ENCODE assay signal across 15 mouse cellular contexts in genomic region chr1:45090841-45091535, GRCm38 (mm10).
DNase-seq lines count a peak whose midpoint lies in the region; ATAC-seq lines count a peak whose summit lies in the region.
"Had no signal": no experiment of that assay in that cellular context is flagged by ENCODE, and none has a peak within 500 bp of the region (broad histone marks: within the 10 kb centered on the region; RNA-seq: fewer than 3 reads in every experiment).

No protein-coding gene starts in this region.

- no peak overlapping the region for H3K27ac ChIP-seq in kidney, embryonic 14.5 days (ENCODE audit: low read depth, low read length)
- H3K27ac ChIP-seq in lung, embryonic 16.5 days (ENCODE audit: low read length), result no peak overlapping the region
- H3K27ac ChIP-seq in neural tube, embryonic 14.5 days (ENCODE audit: low read depth, low read length), result no peak overlapping the region
- H3K27ac ChIP-seq: stomach, embryonic 15.5 days had no signal

- WGBS in kidney, embryonic 14.5 days, result 76% methylated on average over 10 of the region's 10 CpGs
- 55% methylated on average over 10 of the region's 10 CpGs for WGBS in lung, embryonic 16.5 days
- 78% methylated on average over 10 of the region's 10 CpGs for WGBS in neural tube, embryonic 14.5 days

- no peak overlapping the region for H3K9ac ChIP-seq in kidney, embryonic 14.5 days (ENCODE audit: low read depth, low read length)
- no peak overlapping the region for H3K9ac ChIP-seq in lung, embryonic 16.5 days (ENCODE audit: low read length)
- H3K9ac ChIP-seq in neural tube, embryonic 14.5 days (replicated peaks; ENCODE audit: low read depth, low read length), result no peak overlapping the region
- H3K9ac ChIP-seq: stomach, embryonic 15.5 days had no signal

- no peaks in the 10 kb centered on the region for H3K9me3 ChIP-seq in kidney, embryonic 14.5 days (ENCODE audit: control insufficient read depth, low read length)
- H3K9me3 ChIP-seq in lung, embryonic 16.5 days (ENCODE audit: control insufficient read depth, low read length), result no peaks in the 10 kb centered on the region
- H3K9me3 ChIP-seq in neural tube, embryonic 14.5 days (ENCODE audit: control insufficient read depth, low read length), result no peaks in the 10 kb centered on the region
- H3K9me3 ChIP-seq: stomach, embryonic 15.5 days had no signal

- ATAC-seq in kidney, embryonic 14.5 days (ENCODE audit: low FRiP score, low TSS enrichment), result peak; percentile 91
- ATAC-seq in lung, embryonic 16.5 days (ENCODE audit: low read depth), result peak; percentile 81
- peak; percentile 66; the same call in 1 of the 2 replicates for ATAC-seq in neural tube, embryonic 14.5 days (ENCODE audit: low read depth)

- H3K4me1 ChIP-seq in kidney, embryonic 14.5 days (ENCODE audit: control insufficient read depth, insufficient read depth, low read length), result no peaks in the 10 kb centered on the region
- no peaks in the 10 kb centered on the region for H3K4me1 ChIP-seq in lung, embryonic 16.5 days (replicated peaks; ENCODE audit: control insufficient read depth, insufficient read depth, low read length)
- no peaks in the 10 kb centered on the region for H3K4me1 ChIP-seq in neural tube, embryonic 14.5 days (ENCODE audit: control insufficient read depth, insufficient read depth, low read length)
- H3K4me1 ChIP-seq: megakaryocyte, embryonic 14.5 days; stomach, embryonic 15.5 days had no signal

- DNase-seq in adrenal gland, postnatal 10 days, result peak; percentile 15
- no peak for DNase-seq in adrenal gland, adult 8-10 months
- no peak for DNase-seq in kidney, adult 9 months
- DNase-seq in lung, adult 18-20 months, result no peak
- no peak for DNase-seq in embryo, embryonic 10.5 days (ENCODE audit: low spot score)
- DNase-seq: cerebellum, adult 11-12 months; heart, postnatal 36 days had no signal

- H3K4me2 ChIP-seq in kidney, embryonic 14.5 days (replicated peaks; ENCODE audit: low read depth, low read length), result no peak overlapping the region
- H3K4me2 ChIP-seq in lung, embryonic 16.5 days (ENCODE audit: low read depth, low read length), result no peak overlapping the region
- H3K4me2 ChIP-seq in neural tube, embryonic 14.5 days (ENCODE audit: low read depth, low read length), result no peak overlapping the region
- H3K4me2 ChIP-seq: liver, embryonic 11.5 days; stomach, embryonic 15.5 days had no signal

- H3K27me3 ChIP-seq in kidney, embryonic 14.5 days (ENCODE audit: control insufficient read depth, insufficient read depth, low read length), result no peaks in the 10 kb centered on the region
- H3K27me3 ChIP-seq in lung, embryonic 16.5 days (ENCODE audit: control insufficient read depth, insufficient read depth, low read depth, low read length), result no peaks in the 10 kb centered on the region
- no peaks in the 10 kb centered on the region for H3K27me3 ChIP-seq in neural tube, embryonic 14.5 days (ENCODE audit: control insufficient read depth, insufficient read depth, low read length)
- H3K27me3 ChIP-seq: megakaryocyte, embryonic 14.5 days; stomach, embryonic 15.5 days had no signal

- H3K4me3 ChIP-seq in kidney, embryonic 14.5 days (ENCODE audit: low read length), result no peak overlapping the region
- H3K4me3 ChIP-seq in lung, embryonic 16.5 days (ENCODE audit: low read length), result no peak overlapping the region
- H3K4me3 ChIP-seq in neural tube, embryonic 14.5 days (ENCODE audit: low read depth, low read length), result no peak overlapping the region
- H3K4me3 ChIP-seq: erythroblast, embryonic 14.5 days; megakaryocyte, embryonic 14.5 days; myocyte; stomach, embryonic 15.5 days had no signal

- no peaks in the 10 kb centered on the region for H3K36me3 ChIP-seq in kidney, embryonic 14.5 days (ENCODE audit: control insufficient read depth, insufficient read depth, low read length)
- no peaks in the 10 kb centered on the region for H3K36me3 ChIP-seq in lung, embryonic 16.5 days (ENCODE audit: control insufficient read depth, insufficient read depth, low read length)
- H3K36me3 ChIP-seq in neural tube, embryonic 14.5 days (ENCODE audit: control insufficient read depth, insufficient read depth, low read length), result no peaks in the 10 kb centered on the region
- H3K36me3 ChIP-seq: stomach, embryonic 15.5 days had no signal
